Mouse (Mus musculus) G1E (cell line): ENCODE results near the gene Slc24a3. TPM values are rescaled to one million over a fixed set of nuclear protein-coding genes. Genes with fewer than 3 reads are reported as not detected.

Experiments used
- ATAC-seq: 2 replicates; pipeline ENCODE4 v1.8.0; 2016; ENCODE audit warnings: mild to moderate bottlenecking; ENCODE audit not compliant: insufficient number of reproducible peaks, poor library complexity, low FRiP score, severe bottlenecking; ENCODE audit errors: extremely low read depth
- DNase-seq: peaks from one replicate; pipeline ENCODE4 v3.0.0; 2012; ENCODE audit warnings: low spot score
- H3K27me3 ChIP-seq: 2 replicates; pipeline ENCODE4 v1.6.1; 2012; ENCODE audit warnings: mild to moderate bottlenecking, low read length, inconsistent platforms; ENCODE audit not compliant: insufficient read depth
- H3K36me3 ChIP-seq: replicated peaks from 2 replicates; pipeline ENCODE3; 2012; ENCODE audit warnings: mild to moderate bottlenecking, inconsistent platforms
- H3K4me1 ChIP-seq: 2 replicates; pipeline ENCODE4 v1.6.1; 2012; ENCODE audit warnings: low read depth, low read length, inconsistent platforms, mixed read lengths; ENCODE audit not compliant: insufficient read depth
- H3K4me3 ChIP-seq: 2 replicates; pipeline ENCODE4 v1.5.1; 2012; ENCODE audit warnings: low read depth, mild to moderate bottlenecking, inconsistent platforms, low read length, moderate library complexity, mixed read lengths
- H3K9me3 ChIP-seq: replicated peaks from 2 replicates; pipeline ENCODE4 v1.6.1; 2012; ENCODE audit warnings: inconsistent platforms
- CTCF ChIP-seq: IDR thresholded peaks from 2 replicates; pipeline ENCODE4 v1.5.1; 2012; ENCODE audit warnings: low read depth, low read length, inconsistent platforms, mixed read lengths
- GATA1 ChIP-seq: IDR thresholded peaks from 2 replicates; pipeline ENCODE4 v1.6.1; 2012; ENCODE audit warnings: borderline replicate concordance, low read length, inconsistent platforms, mixed read lengths
- GATA2 ChIP-seq: IDR thresholded peaks from 2 replicates; pipeline ENCODE4 v1.6.1; 2012; ENCODE audit warnings: low read depth, low read length, inconsistent platforms, borderline replicate concordance
- POLR2AphosphoS5 ChIP-seq: IDR thresholded peaks from 2 replicates; pipeline ENCODE4 v1.6.1; 2012; ENCODE audit warnings: low read depth, low read length, inconsistent platforms; ENCODE audit not compliant: insufficient replicate concordance
- TAL1 ChIP-seq: conservative IDR thresholded peaks from 2 replicates; pipeline ENCODE4 v1.6.1; 2012; ENCODE audit warnings: low read depth, low read length, inconsistent platforms, mixed read lengths
- polyA plus RNA-seq: library from polyadenylated mRNA; stranded (reverse); fragments of >175 nt; gene quantifications from 2 replicates; pipeline ENCODE4 v1.2.3, GENCODE M21; 2012
- total RNA-seq, 2 experiments: library from RNA; stranded (forward) in 1 of 2; stranded (reverse) in 1 of 2; fragments of 200-1000 nt in 1 of 2; fragments of >200 nt in 1 of 2; fragmentation: Nextera tagmentation in 1 of 2; gene quantifications; 2 replicates each; pipeline ENCODE4 v1.2.3; 2014 to 2017

Slc24a3 gene
- total and polyA plus RNA-seq, 3 experiments = 0.16 TPM; not detected in 2

GRCm38 (mm10) chr2:145288501-145288900 lies 120.9 kb downstream of the Slc24a3 start:
- no peak for ATAC-seq
- Histone ChIP-seq H3K36me3 (no peaks in the 10 kb centered on the region), H3K4me1 (no peaks in the 10 kb centered on the region), H3K4me3 (no peak overlapping the region), H3K27me3 (no peaks in the 10 kb centered on the region), H3K9me3 (0 out of 2 replicates have a peak, but pooled peaks cover 4% of the 10 kb centered on the region)
- DNase-seq = no peak
- TF ChIP-seq POLR2AphosphoS5 = no peak
- TF ChIP-seq CTCF = no peak
- no peak for TF ChIP-seq GATA1
- TF ChIP-seq TAL1 = no peak
- TF ChIP-seq GATA2 = no peak

- H3K4me1 ChIP-seq = no peaks in the 10 kb centered on the region
- no peaks in the 10 kb centered on the region for H3K36me3 ChIP-seq
- ATAC-seq (no peak), DNase-seq (no peak)
- H3K4me3 ChIP-seq = no peak overlapping the region
- peaks cover 5% of the 10 kb centered on the region for H3K9me3 ChIP-seq
- H3K27me3 ChIP-seq = no peaks in the 10 kb centered on the region
- TF ChIP-seq TAL1 (no peak), CTCF (no peak), POLR2AphosphoS5 (no peak), GATA1 (no peak), GATA2 (no peak)
These were observed 123.9 kb downstream of the Slc24a3 start for GRCm38 (mm10) chr2:145291473-145291872.

- ATAC-seq (no peak), DNase-seq (no peak)
- no peaks in the 10 kb centered on the region for H3K36me3 ChIP-seq
- no peak overlapping the region for H3K4me3 ChIP-seq
- H3K27me3 ChIP-seq = no peaks in the 10 kb centered on the region
- H3K4me1 ChIP-seq = no peaks in the 10 kb centered on the region
- H3K9me3 ChIP-seq = peaks cover 5% of the 10 kb centered on the region
- no peak for TF ChIP-seq TAL1
- no peak for TF ChIP-seq GATA1
- TF ChIP-seq POLR2AphosphoS5 = no peak
- TF ChIP-seq CTCF = no peak
- TF ChIP-seq GATA2 = no peak
These were observed 124.6 kb downstream of the Slc24a3 start for GRCm38 (mm10) chr2:145292196-145292595.

GRCm38 (mm10) chr2:145292816-145293215 lies 125.3 kb downstream of the Slc24a3 start:
- no peak for ATAC-seq
- DNase-seq = no peak
- H3K9me3 ChIP-seq = peaks cover 9% of the 10 kb centered on the region
- no peaks in the 10 kb centered on the region for H3K27me3 ChIP-seq
- no peak for TF ChIP-seq GATA2
- no peaks in the 10 kb centered on the region for H3K4me1 ChIP-seq
- H3K36me3 ChIP-seq = no peaks in the 10 kb centered on the region
- H3K4me3 ChIP-seq = no peak overlapping the region

GRCm38 (mm10) chr2:145296906-145297305 lies 129.4 kb downstream of the Slc24a3 start:
- H3K27me3 ChIP-seq = no peaks in the 10 kb centered on the region
- TF ChIP-seq TAL1 (no peak), CTCF (no peak), GATA1 (no peak), GATA2 (no peak), POLR2AphosphoS5 (no peak)
- no peaks in the 10 kb centered on the region for H3K4me1 ChIP-seq
- ATAC-seq (no peak), DNase-seq (no peak)
- no peak overlapping the region for H3K4me3 ChIP-seq
- peaks cover 15% of the 10 kb centered on the region for H3K9me3 ChIP-seq
- H3K36me3 ChIP-seq = no peaks in the 10 kb centered on the region

- Histone ChIP-seq H3K36me3 (no peaks in the 10 kb centered on the region), H3K4me1 (no peaks in the 10 kb centered on the region), H3K4me3 (no peak overlapping the region), H3K27me3 (no peaks in the 10 kb centered on the region), H3K9me3 (peaks cover 13% of the 10 kb centered on the region)
- no peak for DNase-seq
- TF ChIP-seq TAL1 = no peak
- no peak for TF ChIP-seq CTCF
- TF ChIP-seq GATA1 = no peak
- no peak for ATAC-seq
These were observed 132.6 kb downstream of the Slc24a3 start for GRCm38 (mm10) chr2:145299914-145300699.
